Mouse (Mus musculus) heart, embryonic 16.5 days (tissue): ENCODE measurements at regions not wholly inside any gene's neighbourhood (a gene's known extent, or its start where the extent isn't known, plus 50 kb on each side); places are given as distances from the start of the nearest gene placed in this dataset.

ENCODE experiments used
- ATAC-seq: fragments of 200-750 bp; cut with Nextera tagmentation; replicated peaks from 2 replicates; pipeline ENCODE4 v1.8.0; 2017; ENCODE audit warnings: moderate number of reproducible peaks; ENCODE audit not compliant: insufficient read depth, low FRiP score; ENCODE audit errors: extremely low read depth
- H3K27ac ChIP-seq: fragments of 300-500 bp; sonication (generic); 2 replicates; pipeline ENCODE4 v1.5.1; 2014; ENCODE audit warnings: mild to moderate bottlenecking, low read length, control low read depth, moderate library complexity
- H3K27me3 ChIP-seq: fragments of 300-500 bp; sonication (generic); 2 replicates; pipeline ENCODE4 v1.6.1; 2014; ENCODE audit warnings: low read length, mixed read lengths; ENCODE audit not compliant: control insufficient read depth, insufficient read depth
- H3K36me3 ChIP-seq: fragments of 300-500 bp; sonication (generic); 2 replicates; pipeline ENCODE4 v1.6.1; 2014; ENCODE audit not compliant: control insufficient read depth, insufficient read depth
- H3K4me1 ChIP-seq: fragments of 300-500 bp; sonication (generic); 2 replicates; pipeline ENCODE4 v1.6.1; 2014; ENCODE audit warnings: low read length, mixed read lengths; ENCODE audit not compliant: control insufficient read depth, insufficient read depth
- H3K4me2 ChIP-seq: fragments of 300-500 bp; sonication (generic); 2 replicates; pipeline ENCODE4 v1.6.1; 2014; ENCODE audit warnings: low read depth, mild to moderate bottlenecking, control low read depth, low read length
- H3K4me3 ChIP-seq: fragments of 300-500 bp; sonication (generic); 2 replicates; pipeline ENCODE4 v1.5.1; 2014; ENCODE audit warnings: mild to moderate bottlenecking, control low read depth, low read length
- H3K9ac ChIP-seq: fragments of 300-500 bp; sonication (generic); 2 replicates; pipeline ENCODE4 v1.6.1; 2014; ENCODE audit warnings: low read length, control low read depth
- H3K9me3 ChIP-seq: fragments of 300-500 bp; sonication (generic); replicated peaks from 2 replicates; pipeline ENCODE4 v1.6.1; 2016; ENCODE audit warnings: low read length; ENCODE audit not compliant: control insufficient read depth
- WGBS: fragments of 180-500 bp; shearing (Covaris S2); extraction: QIAGEN DNeasy Blood & Tissue Kit; methylation state at CpG from one replicate; pipeline ENCODE4 v1.1.7; 2014; 5-methylcytosine and 5-hydroxymethylcytosine counted together

GRCm38 (mm10) chr15:97605791-97606190 lies 99.8 kb downstream of the Rpap3 start:
- Histone ChIP-seq H3K4me2 (no peak overlapping the region), H3K4me3 (no peak overlapping the region), H3K27ac (no peak overlapping the region), H3K9ac (no peak overlapping the region), H3K9me3 (no peaks in the 10 kb centered on the region), H3K36me3 (no peaks in the 10 kb centered on the region), H3K27me3 (no peaks in the 10 kb centered on the region), H3K4me1 (peaks cover 6% of the 10 kb centered on the region)
- ATAC-seq = no peak
- 85% methylated on average over 7 of the region's 7 CpGs for WGBS

GRCm38 (mm10) chr15:97603492-97603891 lies 102.1 kb downstream of the Rpap3 start:
- H3K9me3 ChIP-seq = no peaks in the 10 kb centered on the region
- no peak overlapping the region for H3K4me2 ChIP-seq
- no peak overlapping the region for H3K9ac ChIP-seq
- WGBS = 31% methylated on average over 6 of the region's 6 CpGs
- H3K36me3 ChIP-seq = no peaks in the 10 kb centered on the region
- no peak for ATAC-seq
- H3K27me3 ChIP-seq = no peaks in the 10 kb centered on the region
- H3K4me1 ChIP-seq = peaks cover 6% of the 10 kb centered on the region
- no peak overlapping the region for H3K4me3 ChIP-seq
- H3K27ac ChIP-seq = no peak overlapping the region

- H3K9ac ChIP-seq = no peak overlapping the region
- H3K4me3 ChIP-seq = no peak overlapping the region
- no peak overlapping the region for H3K4me2 ChIP-seq
- H3K36me3 ChIP-seq = no peaks in the 10 kb centered on the region
- ATAC-seq = no peak
- no peaks in the 10 kb centered on the region for H3K9me3 ChIP-seq
- no peaks in the 10 kb centered on the region for H3K27me3 ChIP-seq
- H3K27ac ChIP-seq = no peak overlapping the region
- H3K4me1 ChIP-seq = 0 out of 2 replicates have a peak, but pooled peaks cover 3% of the 10 kb centered on the region
- 62% methylated on average over 8 of the region's 8 CpGs for WGBS
Measured at GRCm38 (mm10) chr15:97598270-97598669, 107.4 kb downstream of the Rpap3 start.

- Histone ChIP-seq H3K36me3 (no peaks in the 10 kb centered on the region), H3K27ac (no peak overlapping the region), H3K4me2 (no peak overlapping the region), H3K9ac (no peak overlapping the region), H3K9me3 (no peaks in the 10 kb centered on the region), H3K27me3 (no peaks in the 10 kb centered on the region), H3K4me1 (0 out of 2 replicates have a peak, but pooled peaks cover 3% of the 10 kb centered on the region), H3K4me3 (no peak overlapping the region)
- ATAC-seq = no peak
- WGBS = 54% methylated on average over 8 of the region's 8 CpGs
Measured at GRCm38 (mm10) chr15:97596514-97597081, 109.0 kb downstream of the Rpap3 start.

GRCm38 (mm10) chr15:97595284-97595796 lies 110.3 kb downstream of the Rpap3 start:
- H3K36me3 ChIP-seq = no peaks in the 10 kb centered on the region
- H3K4me1 ChIP-seq = 0 out of 2 replicates have a peak, but pooled peaks cover 5% of the 10 kb centered on the region
- H3K27ac ChIP-seq = no peak overlapping the region
- no peaks in the 10 kb centered on the region for H3K27me3 ChIP-seq
- ATAC-seq = no peak
- no peak overlapping the region for H3K9ac ChIP-seq
- 77% methylated on average over 6 of the region's 6 CpGs for WGBS
- no peaks in the 10 kb centered on the region for H3K9me3 ChIP-seq
- H3K4me2 ChIP-seq = no peak overlapping the region
- H3K4me3 ChIP-seq = no peak overlapping the region

- H3K9me3 ChIP-seq = no peaks in the 10 kb centered on the region
- peak overlapping the region; percentile 50 for H3K27ac ChIP-seq
- H3K9ac ChIP-seq = no peak overlapping the region
- WGBS = 44% methylated on average over 11 of the region's 11 CpGs
- H3K27me3 ChIP-seq = no peaks in the 10 kb centered on the region
- 0 out of 2 replicates have a peak, but pooled peaks cover 5% of the 10 kb centered on the region for H3K4me1 ChIP-seq
- no peak overlapping the region for H3K4me3 ChIP-seq
- H3K36me3 ChIP-seq = no peaks in the 10 kb centered on the region
- H3K4me2 ChIP-seq = no peak overlapping the region
- ATAC-seq = no peak
Measured at GRCm38 (mm10) chr15:97593781-97594600, 111.6 kb downstream of the Rpap3 start.

- H3K9ac ChIP-seq = no peak overlapping the region
- no peak overlapping the region for H3K4me3 ChIP-seq
- 87% methylated on average over 11 of the region's 11 CpGs for WGBS
- H3K4me1 ChIP-seq = 0 out of 2 replicates have a peak, but pooled peaks cover 5% of the 10 kb centered on the region
- H3K4me2 ChIP-seq = no peak overlapping the region
- H3K9me3 ChIP-seq = no peaks in the 10 kb centered on the region
- H3K36me3 ChIP-seq = no peaks in the 10 kb centered on the region
- H3K27ac ChIP-seq = no peak overlapping the region
- H3K27me3 ChIP-seq = no peaks in the 10 kb centered on the region
- no peak for ATAC-seq
Measured at GRCm38 (mm10) chr15:97592786-97593185, 112.8 kb downstream of the Rpap3 start.

GRCm38 (mm10) chr15:97591406-97591805 lies 114.2 kb downstream of the Rpap3 start:
- no peak for ATAC-seq
- 0 out of 2 replicates have a peak, but pooled peaks cover 2% of the 10 kb centered on the region for H3K4me1 ChIP-seq
- H3K9me3 ChIP-seq = no peaks in the 10 kb centered on the region
- no peak overlapping the region for H3K4me3 ChIP-seq
- no peaks in the 10 kb centered on the region for H3K27me3 ChIP-seq
- H3K9ac ChIP-seq = no peak overlapping the region
- no peak overlapping the region for H3K4me2 ChIP-seq
- no peaks in the 10 kb centered on the region for H3K36me3 ChIP-seq
- 0 out of 2 replicates have a peak overlapping the region, but pooled peaks have one; percentile 5 for H3K27ac ChIP-seq
- WGBS = 53% methylated on average over 4 of the region's 4 CpGs

- no peaks in the 10 kb centered on the region for H3K9me3 ChIP-seq
- H3K27me3 ChIP-seq = no peaks in the 10 kb centered on the region
- H3K4me1 ChIP-seq = 0 out of 2 replicates have a peak, but pooled peaks cover 2% of the 10 kb centered on the region
- H3K36me3 ChIP-seq = no peaks in the 10 kb centered on the region
- H3K9ac ChIP-seq = no peak overlapping the region
- H3K27ac ChIP-seq = peak overlapping the region; percentile 55; the same call in 1 of the 2 replicates
- 55% methylated on average over 7 of the region's 7 CpGs for WGBS
- H3K4me3 ChIP-seq = no peak overlapping the region
- no peak for ATAC-seq
- no peak overlapping the region for H3K4me2 ChIP-seq
Measured at GRCm38 (mm10) chr15:97590732-97591292, 114.8 kb downstream of the Rpap3 start.
